Mouse (Mus musculus): ENCODE data around the gene Washc3. TPM values are rescaled to one million over a fixed set of nuclear protein-coding genes. Genes with fewer than 3 reads are reported as not detected.

Gene Washc3
- 98.9 TPM for polyA plus RNA-seq (2017; shearing (Covaris generic))

GRCm38 (mm10) chr10:88200951-88201638 lies at the start of gene Washc3:
TSS of gene Washc3 (plus strand) at chr10:88201093.

Other genes with a start within 250 kb of the Washc3 start
- gene Pmch, start 110.0 kb upstream of the Washc3 start, polyA plus RNA-seq (2017; shearing (Covaris generic)), result not detected
- gene Parpbp, start 54.2 kb upstream of the Washc3 start, polyA plus RNA-seq (2017; shearing (Covaris generic)), result 1.5 TPM
- gene Nup37, start 54.1 kb upstream of the Washc3 start, polyA plus RNA-seq (2017; shearing (Covaris generic)), result 36.5 TPM
- gene Dram1, start 178.0 kb downstream of the Washc3 start, polyA plus RNA-seq (2017; shearing (Covaris generic)), result 1.2 TPM
- gene Gnptab, start 178.0 kb downstream of the Washc3 start, polyA plus RNA-seq (2017; shearing (Covaris generic)), result 7.5 TPM

All from inflammation-experienced regulatory T-cells, adult 16 weeks (primary cell).